Mouse (Mus musculus): ENCODE measurements around the gene Enc1.

The Enc1 gene

DNA sequence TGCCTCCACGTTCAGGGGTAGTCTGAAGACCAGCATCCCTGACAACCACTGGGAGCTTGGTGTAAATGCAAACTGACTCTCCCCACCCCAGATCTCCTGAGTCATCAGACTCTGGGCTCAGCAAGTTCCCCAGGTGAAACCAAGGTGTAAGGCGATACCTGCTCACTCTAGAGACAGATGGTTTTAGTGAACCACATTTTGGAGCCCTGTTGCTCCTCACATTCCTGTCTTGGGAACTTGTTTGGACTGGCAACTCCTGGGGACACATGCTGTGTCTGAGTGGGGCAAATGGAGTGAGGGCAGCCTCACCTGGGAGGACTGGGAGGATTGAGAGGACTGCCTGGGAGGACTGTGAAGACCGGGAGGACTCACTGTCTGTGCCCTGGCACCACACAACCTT, 13.1 kb upstream of the Enc1 start:
- in situ Hi-C loops (cut with MboI, MseI), result no loop called here

DNA sequence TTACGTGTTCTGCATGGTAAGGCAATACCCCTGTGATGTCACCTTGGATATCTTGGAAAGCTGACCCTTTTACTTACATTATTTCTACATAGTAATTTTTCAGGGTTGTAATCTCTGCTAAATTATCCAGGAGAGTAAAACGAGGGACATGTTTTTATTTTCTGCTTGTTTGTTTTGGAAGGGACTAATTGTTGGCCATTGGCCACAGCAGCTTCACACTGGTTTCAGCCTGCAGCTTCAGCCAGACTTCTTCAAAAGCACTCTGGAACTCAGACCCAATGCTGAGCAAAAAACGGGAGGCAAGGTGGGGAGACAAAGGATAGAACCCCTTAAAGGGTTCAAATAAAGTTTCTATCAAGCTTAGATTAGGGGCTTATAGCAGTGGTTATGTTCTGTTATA, 10.8 kb upstream of the Enc1 start:
- in situ Hi-C loops (cut with MboI, MseI), result loop anchor here (5.0 kb wide), 2 partner anchors 367 to 707 kb away; no protein-coding TSS in a partner anchor

DNA sequence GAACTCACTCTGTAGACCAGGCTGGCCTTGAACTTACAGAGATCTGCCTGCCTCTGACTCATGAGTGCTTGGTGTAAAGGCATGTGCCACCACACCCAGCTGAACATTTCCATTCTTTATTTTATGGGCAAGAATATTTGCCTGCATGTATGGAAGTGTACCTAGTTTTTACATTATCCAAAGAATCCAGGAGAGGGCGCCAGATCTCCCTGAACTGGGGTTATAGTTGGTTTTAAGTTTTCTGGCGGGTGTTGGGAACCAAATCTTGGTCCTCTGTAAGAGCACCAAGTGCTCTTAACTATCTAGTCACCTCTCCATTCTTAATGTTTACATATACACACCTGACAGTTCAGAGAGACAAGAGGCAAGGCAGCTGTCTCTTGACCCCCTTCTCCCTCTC, 7.8 kb upstream of the Enc1 start:
- in situ Hi-C loops (cut with MboI, MseI), result loop anchor here (5.0 kb wide), 2 partner anchors 364 to 704 kb away; no protein-coding TSS in a partner anchor

DNA sequence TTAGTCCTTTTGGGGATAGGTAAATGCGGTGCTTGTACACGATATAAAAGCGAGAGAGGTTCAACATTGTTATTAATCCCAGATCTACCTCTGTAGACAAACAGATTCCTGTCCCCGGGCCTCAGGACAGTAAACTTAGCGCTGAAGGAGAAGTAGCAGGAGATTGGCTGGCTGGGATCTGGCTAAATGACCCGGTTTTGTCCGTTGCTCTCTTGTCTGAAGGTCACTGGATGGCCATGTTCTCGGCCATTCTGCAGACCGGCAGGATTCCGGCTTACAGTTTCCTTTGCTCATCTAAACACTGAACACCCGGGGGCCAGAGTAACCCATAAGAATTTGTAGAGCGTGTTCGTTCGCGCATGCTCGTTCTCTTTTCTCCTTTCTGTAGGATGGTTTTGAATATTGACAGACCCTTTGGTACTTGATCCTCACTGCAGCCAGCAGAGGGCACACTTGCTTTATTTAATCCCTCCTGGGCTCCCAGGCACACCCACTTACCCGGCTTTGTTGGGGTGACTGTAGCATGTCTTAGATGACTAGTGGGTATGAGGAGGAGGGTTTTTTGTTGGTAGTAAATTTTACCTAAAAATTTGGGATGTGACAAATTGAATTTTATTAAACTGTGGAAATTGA, 6.0 kb upstream of the Enc1 start:
- in situ Hi-C loops (cut with MboI, MseI), result loop anchor here (5.0 kb wide), 2 partner anchors 362 to 702 kb away; no protein-coding TSS in a partner anchor

DNA sequence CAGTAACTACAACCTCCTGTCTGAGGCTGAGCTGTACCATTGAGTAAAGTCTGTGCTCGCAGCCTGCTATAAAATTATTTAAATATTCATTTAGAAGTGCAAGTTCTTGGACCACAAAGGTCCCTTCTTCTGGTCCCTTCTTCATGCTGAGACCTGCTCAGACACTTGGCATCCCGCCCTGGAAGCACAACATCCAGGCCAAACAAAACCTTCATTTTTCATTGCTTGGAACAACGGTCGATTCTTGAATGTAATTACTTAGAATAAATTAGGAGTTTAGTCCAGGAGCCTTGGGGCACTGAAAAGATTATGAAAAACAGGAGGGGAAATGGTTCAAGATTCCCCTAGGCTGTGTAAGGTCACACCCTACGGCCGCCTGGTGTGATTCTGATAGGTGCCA, 5.0 kb upstream of the Enc1 start:
- in situ Hi-C loops (cut with MboI, MseI), result no loop called here

DNA sequence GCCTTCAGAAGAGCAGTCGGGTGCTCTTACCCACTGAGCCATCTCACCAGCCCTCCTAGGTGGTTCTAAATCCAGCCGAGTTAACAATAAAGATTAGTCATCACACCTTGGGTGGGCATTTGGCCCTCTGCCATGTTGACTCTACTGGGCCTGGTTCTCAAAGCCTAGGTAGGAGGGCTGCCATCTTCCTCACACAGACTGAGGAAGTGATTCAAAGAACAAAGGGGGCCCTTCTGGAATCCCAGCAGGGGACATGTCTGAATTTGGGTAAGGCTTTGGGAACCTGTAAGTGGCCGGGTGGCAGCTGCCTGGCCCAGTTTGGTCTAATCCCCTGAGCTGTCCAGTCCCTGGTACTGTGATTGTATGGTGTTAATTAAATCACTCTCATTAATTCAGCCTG, 3.2 kb upstream of the Enc1 start:
- in situ Hi-C loops (cut with MboI, MseI), result no loop called here

DNA sequence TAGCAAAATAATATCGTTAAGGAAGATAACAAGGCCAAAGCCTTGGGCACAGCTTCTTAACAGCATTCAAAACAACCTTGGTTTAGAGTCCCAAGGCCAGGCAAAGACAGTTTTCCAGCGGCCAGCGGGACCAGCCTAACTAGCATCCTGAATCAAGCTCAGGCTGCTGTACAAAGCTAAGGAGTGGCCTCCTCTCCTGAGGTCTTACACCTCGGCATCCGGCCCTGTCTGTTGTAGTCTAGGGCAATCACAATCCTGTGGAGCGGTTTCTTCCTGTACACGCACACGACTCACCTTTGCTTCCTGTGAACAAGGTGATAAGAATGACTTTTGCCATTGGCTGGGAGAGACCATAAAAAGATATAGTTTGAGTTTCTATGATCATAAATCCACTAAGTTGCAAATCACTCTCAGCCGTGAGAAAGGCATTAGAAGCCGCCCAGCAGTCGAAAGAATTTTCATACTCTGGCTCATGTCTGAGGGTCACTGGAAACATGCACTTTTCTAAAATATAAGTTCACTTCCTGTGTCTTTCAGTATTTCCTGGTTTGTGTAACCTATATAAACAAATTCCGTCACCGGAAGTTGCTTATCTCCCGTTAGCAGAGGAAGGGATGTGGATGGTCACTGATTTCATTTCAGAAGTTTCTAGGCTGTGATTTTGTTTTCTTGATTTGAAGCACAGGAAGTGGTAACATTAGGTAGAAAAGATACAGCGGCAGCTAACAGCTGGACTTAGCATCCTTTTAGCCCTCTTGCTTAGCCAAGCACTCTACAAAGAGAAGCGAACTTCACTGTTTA, 2.5 kb upstream of the Enc1 start:
- in situ Hi-C loops (cut with MboI, MseI), result no loop called here

DNA sequence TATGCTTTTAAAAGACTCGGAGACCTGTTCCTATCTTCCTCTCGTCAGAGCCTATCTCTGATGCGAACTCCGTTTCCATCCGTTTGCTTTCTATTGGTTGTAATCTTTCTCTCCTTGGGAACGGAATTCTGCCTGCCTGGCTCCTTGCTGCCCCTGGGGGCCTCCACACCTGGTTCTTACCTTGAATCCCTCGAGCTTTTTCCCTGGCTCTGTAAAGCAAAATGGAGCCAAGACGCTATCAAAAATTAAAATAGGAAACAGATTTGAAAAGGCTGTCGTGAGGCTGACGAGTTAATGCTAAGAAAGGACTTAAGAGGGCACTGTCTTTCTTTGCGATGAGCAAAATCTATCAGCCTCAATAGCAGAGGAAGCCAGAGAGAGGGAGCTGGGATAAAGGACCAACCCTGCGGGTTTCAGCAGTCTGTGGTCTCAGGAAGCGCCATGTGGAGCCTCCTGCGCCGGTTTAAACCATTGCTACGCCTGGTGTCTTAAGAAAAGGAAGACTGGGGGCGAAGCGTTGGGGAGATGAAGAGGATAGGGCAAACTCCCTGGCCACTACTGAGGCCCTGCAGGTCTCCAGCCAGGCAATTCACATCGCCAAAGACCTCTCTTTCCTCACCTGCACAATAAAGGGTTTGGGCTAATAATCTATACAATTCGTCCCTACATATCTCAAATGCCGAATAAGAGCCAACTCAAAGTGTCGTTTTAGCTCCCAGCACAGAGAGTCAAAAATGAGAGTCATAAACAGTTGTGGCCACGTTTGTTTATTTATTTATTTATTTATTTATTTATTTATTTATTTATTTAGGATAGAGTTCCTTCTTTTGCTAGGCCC, 1.3 kb upstream of the Enc1 start:
- in situ Hi-C loops (cut with MboI, MseI), result no loop called here

DNA sequence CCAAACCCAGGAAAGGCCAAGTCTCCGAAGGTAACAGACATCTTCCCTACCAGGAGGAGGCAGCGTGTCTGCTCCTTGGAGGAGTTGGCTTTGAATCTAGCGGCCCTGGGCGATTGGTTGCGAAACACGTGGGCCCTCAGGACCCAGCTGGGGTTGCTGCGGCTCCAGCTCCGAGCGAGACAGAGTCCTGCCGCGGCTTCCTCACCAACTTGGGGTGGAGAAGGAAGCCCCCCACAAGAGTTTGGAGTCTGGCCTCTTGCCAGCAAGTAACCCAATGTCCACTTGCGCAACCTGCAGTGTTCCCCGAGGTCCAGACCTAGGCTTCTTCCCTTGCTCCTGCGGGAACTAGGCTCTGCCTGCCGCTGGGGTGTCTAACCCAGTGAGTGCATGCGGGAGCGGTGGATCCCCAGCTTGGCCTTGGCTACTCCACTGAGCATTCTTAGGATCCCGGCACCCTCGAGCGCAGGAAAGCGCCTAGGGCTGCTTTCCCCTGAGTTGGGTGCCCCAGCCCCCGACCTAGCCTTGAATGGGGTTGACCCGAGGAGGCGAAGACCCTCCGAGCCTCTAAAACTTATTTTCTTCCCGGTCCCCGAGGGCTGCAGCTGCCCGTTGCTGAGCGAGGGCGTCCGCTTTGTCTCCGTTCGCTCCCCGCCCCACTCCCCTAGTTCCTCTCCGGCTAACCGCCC, 483 bp upstream of the Enc1 start:
- in situ Hi-C loops (cut with MboI, MseI), result no loop called here

DNA sequence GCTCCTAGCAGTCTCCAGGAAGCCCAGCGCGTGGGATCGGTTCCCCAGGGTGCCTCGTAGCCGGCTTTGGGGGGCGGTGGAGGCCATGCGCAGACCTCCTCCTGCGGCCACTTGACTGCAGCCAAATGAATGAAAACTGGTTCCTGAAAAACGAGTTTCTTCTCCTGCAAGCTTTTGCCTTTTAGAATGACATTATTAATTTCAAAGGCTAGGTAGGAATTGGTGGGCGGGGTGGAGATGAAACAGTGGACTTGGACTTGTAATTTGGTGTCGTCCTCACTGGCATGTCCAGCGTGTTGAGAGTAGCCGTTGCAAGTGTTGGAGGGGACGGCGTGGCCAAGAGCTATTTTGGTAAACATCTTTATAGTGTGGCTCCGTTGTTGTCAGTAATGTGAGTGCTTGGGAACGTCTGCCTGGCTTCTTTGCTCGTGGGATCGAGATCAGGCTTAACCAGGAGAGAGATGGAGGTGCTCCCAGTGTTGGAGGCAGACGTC, 929 bp downstream of the Enc1 start:
- in situ Hi-C loops (cut with MboI, MseI), result no loop called here

DNA sequence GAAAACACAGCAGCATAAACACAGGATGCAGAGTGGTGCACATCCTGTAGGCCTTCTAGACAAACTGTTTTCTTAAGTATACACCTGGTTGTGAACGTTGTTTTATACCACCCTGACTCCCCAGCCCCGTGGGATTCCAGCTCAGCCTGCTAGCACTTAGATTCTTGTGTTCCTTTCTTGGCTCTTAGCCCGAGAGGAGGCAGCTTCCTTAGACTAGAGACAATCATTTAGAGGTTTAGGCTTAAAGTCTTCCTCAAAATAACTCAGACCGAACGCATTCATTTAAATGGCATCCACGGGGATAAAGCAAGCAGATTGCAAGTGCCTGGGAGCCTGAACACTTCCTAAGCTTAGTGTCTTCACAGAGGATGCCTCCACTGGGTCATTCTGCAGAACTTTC, 1.8 kb downstream of the Enc1 start:
- in situ Hi-C loops (cut with MboI, MseI), result no loop called here

DNA sequence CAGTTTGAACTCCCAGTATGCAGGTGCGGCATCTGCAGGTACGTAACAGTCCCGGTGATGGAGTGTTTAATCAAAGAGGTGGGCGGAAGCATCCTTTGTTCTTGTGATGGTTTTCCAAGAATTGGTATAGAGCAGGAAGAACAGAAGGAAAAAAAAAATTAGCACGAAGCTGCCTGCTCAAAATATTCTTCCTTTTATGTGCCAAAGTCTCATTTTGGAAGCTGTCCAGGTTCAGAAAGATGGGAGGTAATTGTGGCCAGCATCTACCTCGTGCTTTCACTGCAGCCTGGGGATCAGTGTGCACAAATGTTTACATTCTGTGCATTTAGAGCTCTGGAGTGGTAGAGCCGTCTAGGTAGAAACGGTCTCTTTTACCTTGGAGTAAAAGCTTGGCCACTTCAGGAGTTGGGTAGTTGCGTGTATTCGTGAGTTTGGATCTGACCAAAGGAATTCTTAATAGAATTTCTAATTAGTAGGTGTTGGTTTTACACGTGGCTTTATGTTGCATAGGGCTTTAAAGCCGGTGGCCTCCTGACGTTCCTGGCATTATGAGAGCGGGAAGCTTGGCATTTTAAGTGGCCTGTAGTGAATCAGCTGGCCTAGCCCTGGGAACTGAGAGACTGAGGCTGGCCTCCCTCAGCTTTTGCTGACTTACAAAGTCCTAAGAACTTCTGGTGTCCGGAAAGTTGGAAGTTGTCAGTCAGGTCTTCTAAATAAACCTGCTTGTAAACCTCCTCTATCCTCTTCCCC, 3.2 kb downstream of the Enc1 start:
- in situ Hi-C loops (cut with MboI, MseI), result no loop called here

DNA sequence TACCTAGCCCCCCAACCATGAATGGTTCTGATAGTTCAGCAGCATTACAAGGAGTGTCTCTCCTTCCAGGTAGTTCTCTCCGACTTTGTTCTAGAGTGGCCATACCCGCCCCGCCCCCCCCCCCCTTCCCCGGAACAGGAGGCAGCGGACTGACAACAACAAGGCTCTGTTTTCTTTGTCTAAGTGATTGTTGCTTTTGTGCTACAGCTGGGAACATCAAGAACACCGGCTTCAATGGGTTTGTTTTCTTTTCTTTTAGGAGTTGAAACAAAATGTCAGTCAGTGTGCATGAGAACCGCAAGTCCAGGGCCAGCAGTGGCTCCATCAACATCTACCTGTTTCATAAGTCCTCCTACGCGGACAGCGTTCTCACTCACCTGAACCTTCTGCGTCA, 3.8 kb downstream of the Enc1 start:
- in situ Hi-C loops (cut with MboI, MseI), result no loop called here

DNA sequence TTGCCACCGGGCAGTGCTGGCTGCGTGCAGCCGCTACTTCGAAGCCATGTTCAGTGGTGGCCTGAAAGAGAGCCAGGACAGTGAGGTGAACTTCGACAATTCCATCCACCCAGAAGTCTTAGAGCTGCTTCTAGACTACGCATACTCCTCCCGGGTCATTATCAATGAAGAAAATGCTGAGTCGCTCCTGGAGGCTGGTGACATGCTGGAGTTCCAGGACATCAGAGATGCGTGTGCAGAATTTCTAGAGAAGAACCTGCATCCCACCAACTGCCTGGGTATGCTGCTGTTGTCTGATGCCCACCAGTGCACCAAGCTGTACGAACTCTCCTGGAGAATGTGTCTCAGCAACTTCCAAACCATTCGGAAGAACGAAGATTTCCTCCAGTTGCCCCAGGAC, 4.3 kb downstream of the Enc1 start:
- in situ Hi-C loops (cut with MboI, MseI), result no loop called here

DNA sequence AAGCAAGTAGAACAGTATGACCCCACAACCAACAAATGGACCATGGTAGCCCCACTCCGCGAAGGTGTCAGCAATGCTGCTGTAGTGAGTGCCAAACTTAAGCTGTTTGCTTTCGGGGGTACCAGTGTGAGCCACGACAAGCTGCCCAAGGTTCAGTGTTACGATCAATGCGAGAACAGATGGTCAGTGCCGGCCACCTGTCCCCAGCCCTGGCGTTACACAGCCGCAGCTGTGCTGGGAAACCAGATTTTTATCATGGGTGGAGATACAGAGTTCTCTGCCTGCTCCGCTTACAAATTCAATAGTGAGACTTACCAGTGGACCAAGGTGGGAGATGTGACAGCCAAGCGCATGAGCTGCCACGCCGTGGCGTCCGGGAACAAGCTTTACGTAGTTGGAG, 5.3 kb downstream of the Enc1 start:
- in situ Hi-C loops (cut with MboI, MseI), result no loop called here

DNA sequence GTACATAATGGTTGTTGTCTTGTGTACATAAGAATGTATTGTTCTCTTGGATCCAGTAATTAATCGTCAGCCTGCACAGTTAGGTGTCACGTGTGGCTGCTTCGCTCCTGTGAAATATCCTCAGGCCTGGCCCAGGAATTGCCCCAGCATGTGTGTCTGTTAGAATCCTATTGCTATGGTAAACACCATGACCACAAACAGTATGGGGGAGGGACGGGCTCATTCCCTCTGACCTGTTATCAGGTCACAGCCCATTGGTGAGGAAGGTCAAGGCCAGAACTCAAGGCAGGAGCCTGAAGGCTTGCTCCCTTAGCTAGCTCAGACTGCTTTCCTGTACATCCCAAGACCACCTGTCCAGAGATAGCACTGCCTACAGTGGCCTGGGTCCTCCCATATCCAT, 6.8 kb downstream of the Enc1 start:
- in situ Hi-C loops (cut with MboI, MseI), result no loop called here

DNA sequence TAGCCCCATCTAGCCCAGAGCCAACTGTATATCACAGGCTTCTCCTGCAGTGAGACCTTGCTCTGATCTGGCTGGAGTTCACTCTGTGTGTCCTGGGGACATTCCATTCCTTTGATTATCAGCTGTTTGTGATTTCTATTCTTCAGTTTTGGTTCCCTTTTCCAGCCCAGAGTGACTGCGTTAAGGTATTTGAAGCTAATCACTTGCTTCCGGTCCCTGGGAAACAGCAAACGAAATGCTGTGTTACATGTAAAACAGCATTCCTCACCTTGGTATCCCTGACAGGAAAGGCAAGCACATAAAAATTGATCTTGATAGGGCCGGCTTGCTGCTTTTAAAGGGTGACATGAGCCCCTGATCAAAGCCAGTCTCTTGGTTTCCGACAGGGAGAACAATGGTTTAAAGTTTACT, 8.2 kb downstream of the Enc1 start:
- in situ Hi-C loops (cut with MboI, MseI), result no loop called here

DNA sequence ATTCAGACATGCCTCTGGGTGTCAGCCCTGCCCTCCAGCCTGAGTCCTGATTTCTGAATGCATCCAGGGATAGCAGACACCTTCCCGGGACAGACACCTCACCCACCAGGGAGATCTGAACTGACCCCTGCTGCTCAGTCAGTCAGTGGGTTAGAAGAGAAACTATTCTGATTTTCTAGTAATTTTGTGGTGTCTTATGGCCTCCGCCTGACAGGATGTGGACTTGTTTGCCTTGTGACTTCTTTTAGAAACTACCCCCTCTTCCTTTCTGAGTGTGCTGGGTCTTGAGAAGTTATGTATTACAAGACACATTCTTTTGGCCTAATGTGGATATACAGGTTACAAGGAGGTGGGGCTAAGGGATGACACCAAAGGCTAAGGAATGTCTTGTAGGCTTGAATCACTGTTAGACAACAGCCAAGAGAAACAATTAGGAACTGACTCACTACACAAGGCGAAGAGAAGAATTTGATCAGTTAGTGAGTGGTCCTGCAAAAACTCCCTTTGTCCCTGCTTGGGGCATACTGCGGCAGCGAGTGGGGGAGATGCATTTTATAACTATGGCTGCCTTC, 8.7 kb downstream of the Enc1 start:
- in situ Hi-C loops (cut with MboI, MseI), result no loop called here

DNA sequence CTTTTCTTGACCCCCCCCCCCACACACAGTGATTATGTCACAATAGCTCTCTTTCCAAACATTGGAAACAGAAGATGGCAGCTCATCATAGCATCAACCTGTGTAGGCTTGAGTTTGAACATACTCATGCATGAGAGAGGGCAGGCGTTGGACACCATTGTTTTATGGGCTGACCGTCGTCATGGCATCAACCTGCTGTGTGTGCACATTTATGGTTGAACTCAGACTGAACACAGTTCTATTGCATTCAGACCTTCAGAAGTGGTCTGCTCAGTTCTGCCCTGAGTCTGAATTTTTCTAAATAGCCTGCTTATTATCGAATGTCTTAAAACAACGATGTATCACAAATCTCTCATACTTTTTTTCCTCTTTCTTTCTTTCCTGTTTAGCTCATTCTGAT, 9.2 kb downstream of the Enc1 start:
- in situ Hi-C loops (cut with MboI, MseI), result no loop called here

DNA sequence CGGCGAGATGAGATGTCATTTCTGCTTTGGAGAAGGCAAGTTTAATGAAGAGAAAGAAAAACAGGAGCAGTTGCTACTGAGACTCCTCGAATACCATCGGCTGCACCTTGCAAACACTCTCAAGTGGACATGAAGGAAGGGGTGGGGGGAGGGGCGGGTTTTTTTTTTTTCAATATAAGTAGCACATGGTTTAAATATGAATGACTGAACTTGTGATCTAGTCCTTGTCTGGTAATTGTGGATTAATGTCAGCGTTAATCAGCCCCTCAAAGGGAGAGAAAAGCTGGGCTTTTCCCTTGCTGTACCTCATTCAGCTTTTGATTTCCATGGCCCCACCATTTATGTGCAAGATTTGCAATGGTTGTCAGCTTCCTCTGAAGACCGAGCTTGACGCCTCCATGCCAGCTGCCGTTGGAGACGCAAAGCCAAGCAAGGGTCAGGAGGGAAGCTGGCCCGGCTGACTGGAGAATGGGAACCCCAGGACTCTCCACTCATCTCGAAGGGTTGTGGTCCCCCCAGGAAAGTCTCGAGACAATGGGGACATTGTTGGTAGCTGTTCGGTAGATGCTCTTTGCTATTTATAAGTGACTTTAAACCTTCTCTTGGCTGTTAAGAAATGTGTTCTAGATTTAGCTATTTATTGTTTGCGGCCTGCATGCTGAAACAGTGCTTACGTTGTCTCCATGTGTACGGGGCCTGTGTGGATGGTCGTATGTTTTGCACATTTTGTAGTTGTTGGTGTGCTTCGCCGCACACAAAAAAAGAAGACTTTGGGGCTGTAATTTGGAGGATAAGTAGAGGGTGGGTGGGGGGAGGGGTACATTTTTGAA, 9.9 kb downstream of the Enc1 start:
- in situ Hi-C loops (cut with MboI, MseI), result no loop called here
